Mouse (Mus musculus) NIH3T3 (cell line): ENCODE measurements around the gene Hmmr.
"Not testable (repeated sequence)": the region's sequence is repeated elsewhere in the genome, so short reads cannot be mapped to it uniquely, and the experiment has no call there.

Source experiments
- DNase-seq: peaks from one replicate; pipeline ENCODE4 v3.0.0-alpha.2; 2012; ENCODE audit warnings: low read depth

The Hmmr gene

GRCm38 (mm10) chr11:40733339-40734174 lies at the start of gene Hmmr, which contains the start of gene Nudcd2:
Gene Hmmr (minus strand): TSS chr11:40733422.
Gene Nudcd2 (plus strand): TSS chr11:40733667.
- DNase-seq = peak; percentile 98

GRCm38 (mm10) chr11:40781857-40782256 lies 48.6 kb upstream of the Hmmr start:
- DNase-seq = no peak

- DNase-seq = peak; percentile 81
Measured at GRCm38 (mm10) chr11:40775315-40776269, 42.4 kb upstream of the Hmmr start.

DNA sequence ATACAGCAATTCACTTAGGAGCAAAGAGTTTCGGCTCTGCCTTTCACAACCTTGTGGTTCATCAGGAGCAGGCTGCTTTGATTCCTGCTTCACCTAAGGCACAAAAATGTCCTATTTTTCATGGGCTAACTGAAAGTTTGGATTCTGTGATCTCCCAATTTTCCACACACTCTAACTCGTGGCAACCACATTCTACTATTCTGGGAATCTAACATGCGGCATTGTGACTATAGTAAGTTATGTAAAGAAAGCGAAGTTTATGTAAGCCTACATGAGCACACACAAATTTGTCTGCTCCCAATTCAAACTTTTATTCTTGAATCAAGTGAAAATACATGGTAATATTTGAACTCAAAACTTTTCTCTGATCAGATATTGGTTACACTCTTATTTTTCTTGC lies 31.5 kb upstream of the Hmmr start:
- DNase-seq = no peak

DNA sequence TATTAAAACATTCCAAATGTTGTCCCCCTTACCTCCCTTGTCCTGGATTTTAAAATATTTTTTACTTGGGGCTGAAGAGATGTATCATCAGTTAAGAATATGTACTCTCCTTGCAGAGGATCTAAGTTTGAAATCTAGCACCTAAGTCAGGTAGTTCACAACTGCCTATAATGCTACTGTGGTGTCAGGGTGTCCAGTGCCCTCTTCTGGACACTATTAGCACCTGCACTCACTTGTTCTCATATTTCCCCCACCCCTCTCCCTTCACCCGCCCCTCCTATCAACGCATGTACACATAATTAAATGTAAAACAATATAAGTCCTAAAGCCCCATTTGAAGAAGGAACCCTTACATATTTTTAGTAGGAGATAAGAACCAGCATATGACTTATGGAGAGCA lies 30.2 kb upstream of the Hmmr start:
- DNase-seq = peak; percentile 51

DNA sequence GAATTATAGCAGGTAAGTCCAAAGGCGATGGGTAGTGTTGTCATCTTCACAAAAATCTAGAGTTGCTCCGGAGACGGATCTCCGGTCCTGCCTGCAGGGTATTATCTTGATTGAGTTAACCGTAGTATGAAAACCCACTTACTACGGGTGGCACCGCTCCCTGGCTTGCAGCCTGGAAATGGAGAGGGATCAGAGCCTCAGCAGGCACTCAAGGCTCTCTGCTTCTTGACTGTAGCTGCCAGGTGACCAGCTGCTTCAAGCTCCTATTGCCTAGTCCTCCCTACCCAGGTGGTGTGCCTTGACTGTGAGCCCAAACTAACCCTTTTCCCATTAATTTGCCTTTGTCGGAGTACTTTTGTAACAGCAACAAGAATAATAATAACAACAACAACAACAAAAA lies 26.7 kb upstream of the Hmmr start:
- no peak for DNase-seq

DNA sequence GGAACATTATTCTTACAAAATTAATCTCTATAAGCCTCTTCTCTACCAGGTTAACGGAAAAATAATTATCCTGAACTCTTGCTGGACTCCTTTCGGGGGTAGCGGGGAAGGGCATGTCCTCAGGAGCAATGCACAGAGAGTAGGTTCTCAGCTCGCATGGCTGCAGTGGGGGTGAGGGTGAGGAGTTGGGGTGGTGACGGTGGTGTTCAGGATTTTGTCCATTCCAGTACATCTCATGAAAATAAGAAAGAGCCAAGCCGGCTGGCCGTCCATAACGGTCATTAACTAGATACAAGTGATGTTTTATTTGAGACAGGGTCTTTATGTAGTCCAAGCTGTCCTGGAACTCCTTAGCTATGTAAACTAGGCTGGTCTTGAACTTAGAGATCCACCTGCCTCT lies 22.7 kb upstream of the Hmmr start:
- no peak for DNase-seq

DNA sequence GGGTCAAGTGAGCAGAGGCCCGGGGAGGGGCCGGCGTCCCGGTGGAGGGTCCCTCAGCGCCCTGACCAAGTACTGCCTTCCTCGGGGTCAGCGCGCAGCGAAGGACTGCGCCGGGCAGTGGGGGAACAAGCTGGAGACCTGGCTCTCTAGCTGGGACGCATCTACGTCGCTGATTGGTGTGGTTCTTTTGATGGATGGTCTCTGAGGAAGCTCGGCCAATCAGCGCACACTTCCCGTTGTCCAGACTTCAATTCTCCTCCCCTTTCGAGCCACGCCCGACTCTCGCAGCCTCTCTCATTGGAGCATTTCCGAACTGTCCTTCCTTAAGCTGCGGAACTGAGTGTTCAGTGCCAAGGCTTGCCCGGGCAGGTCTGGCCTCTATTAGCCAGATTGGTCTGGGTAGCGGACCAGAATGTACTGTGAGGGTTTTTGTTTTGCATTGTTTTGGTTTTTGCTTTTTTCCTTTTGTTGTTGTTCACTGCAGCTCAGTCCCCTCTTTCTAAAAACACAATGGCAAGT lies 21.9 kb upstream of the Hmmr start, which contains the start of gene Ccng1:
Gene Ccng1 (minus strand): TSS at position 203 of the 519 bp plus-strand sequence.
- DNase-seq = peak; percentile 97

DNA sequence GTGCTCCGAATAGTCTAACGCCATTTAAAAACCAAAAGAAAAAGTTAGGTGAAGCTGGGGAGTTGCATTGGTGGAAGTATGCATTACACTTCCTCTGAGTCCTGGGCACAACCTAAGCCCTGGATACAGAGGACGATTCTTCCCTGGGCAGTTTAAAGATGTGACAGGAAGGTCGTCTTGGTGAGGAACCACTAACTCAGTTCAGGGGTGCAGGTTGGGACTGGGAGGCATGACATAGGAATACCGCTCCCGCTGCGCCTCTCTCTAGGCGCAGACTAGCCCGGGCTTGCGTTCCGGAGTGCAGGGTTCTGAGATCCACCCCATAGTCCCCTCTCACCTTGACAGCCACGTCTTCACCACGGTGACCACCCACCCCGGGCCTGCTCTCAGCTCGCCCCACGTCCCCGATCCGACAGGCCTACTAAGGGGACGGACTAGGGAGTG lies 21.5 kb upstream of the Hmmr start:
- no peak for DNase-seq

DNA sequence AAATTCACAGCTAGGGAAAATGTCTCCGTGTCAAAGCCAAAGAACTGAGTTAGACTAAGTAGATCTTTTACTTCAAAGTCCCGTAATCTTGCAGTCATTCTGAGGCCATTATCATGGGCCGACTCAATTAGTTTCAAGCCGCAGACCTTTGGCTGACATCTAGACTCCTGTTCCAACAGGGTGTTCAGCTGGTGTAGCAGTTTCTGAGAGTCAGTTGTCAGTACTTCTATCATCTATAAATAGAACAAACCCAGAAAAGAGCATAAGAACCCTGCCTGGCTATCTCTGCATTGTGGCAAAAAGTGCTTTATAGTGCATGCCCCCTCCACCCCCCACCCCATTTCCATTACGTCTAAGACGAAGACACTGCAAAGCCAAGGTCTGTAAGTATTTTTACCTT lies 20.6 kb upstream of the Hmmr start:
- DNase-seq = no peak

DNA sequence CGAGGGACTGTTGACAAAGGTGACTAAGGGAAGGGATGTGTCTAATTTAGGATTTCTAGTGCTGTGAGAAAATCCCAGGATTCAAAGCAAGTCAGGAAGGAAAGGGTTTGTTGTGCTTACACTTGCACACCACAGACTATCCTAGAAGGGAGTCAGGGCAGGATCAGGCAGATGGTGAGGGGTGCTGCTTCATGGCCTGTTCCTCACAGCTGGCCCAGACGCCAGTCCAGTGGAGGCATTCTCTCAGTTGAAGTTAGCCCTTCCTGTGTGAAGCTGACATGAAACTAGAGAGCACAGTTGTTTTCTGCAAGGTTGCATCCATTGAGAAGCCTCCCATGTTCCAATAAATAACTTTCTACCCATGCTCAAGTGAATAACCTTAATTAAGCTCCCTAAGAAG lies 14.5 kb upstream of the Hmmr start:
- no peak for DNase-seq

DNA sequence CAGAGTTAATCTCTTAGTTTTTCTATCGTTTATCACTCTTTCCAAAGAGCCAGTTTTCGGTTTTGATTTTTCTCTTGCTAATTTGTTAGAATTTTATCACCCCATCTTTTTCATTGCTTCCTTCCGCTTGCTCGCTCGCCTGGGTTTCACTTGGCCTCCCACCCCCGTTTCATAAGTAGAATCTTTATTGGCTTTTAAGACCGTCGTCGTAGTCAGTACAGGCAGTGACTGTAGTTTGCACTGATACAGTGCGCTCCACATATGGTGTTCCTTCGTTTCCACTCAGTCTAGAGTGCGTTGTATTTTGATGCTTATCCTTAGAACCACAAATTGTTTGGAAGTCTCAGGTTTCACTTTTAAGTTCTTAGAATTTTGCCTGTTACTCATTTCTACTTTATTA lies 13.1 kb upstream of the Hmmr start:
- DNase-seq = no peak

- no peak for DNase-seq
Measured at GRCm38 (mm10) chr11:40744348-40744747, 11.1 kb upstream of the Hmmr start.

GRCm38 (mm10) chr11:40741605-40742262 lies 8.5 kb upstream of the Hmmr start:
- DNase-seq = no peak

GRCm38 (mm10) chr11:40737369-40737768 lies 4.1 kb upstream of the Hmmr start:
- no peak for DNase-seq

GRCm38 (mm10) chr11:40734251-40734752 lies 1.1 kb upstream of the Hmmr start:
- peak; percentile 28 for DNase-seq

DNA sequence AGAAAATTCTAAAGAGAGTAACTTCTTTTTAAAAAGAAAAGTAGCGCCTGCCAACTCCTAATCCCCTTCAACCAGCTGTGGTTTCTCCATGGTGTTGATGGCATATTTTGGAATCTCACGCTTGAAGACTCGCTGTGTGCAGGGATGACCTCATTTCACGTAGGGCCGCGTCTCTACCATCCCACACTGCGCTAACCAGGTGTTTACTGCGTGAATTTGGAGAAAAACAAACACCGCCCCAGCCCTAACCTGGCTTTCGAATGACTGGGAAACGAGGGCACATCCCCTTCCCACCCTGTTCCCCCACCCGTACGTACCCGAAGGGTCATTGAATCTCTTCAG lies 254 bp downstream of the Hmmr start:
- DNase-seq = no peak

DNA sequence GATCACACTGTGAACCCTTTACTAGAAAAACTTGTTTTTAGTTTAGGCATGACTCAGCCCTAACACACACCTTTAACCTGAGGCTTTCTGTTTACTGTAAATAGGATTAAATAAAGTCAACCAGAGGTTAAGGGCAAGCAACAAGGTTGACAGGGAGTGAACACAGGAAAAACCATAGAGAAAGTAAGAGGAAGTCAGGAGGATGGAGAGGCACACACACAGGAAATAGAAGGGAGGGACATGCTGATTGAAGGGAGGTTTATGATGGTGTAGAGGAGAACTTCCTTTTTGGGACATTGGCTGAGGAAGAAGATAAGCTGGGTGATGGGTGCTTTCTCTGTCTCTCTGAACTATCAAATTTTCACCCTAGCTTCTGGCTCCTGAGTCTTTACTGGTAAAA lies 14.9 kb downstream of the Hmmr start:
- no peak for DNase-seq

- peak; percentile 40 for DNase-seq
Measured at GRCm38 (mm10) chr11:40715524-40715923, 17.7 kb downstream of the Hmmr start.

- no peak for DNase-seq
Measured at GRCm38 (mm10) chr11:40713858-40714257, 19.4 kb downstream of the Hmmr start.

DNA sequence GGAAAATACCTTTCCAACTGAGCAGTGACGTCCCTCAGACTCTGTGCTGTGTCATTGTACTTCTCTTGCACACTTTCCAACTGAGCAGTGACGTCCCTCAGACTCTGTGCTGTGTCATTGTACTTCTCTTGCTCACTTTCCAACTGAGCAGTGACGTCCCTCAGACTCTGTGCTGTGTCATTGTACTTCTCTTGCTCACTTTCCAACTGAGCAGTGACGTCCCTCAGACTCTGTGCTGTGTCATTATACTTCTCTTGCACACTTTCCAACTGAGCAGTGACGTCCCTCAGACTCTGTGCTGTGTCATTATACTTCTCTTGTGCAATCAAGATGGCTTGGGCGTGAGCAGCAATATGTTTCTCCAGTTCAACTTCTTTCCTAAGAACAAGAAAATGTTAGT lies 23.3 kb downstream of the Hmmr start:
- not testable (repeated sequence) for DNase-seq

DNA sequence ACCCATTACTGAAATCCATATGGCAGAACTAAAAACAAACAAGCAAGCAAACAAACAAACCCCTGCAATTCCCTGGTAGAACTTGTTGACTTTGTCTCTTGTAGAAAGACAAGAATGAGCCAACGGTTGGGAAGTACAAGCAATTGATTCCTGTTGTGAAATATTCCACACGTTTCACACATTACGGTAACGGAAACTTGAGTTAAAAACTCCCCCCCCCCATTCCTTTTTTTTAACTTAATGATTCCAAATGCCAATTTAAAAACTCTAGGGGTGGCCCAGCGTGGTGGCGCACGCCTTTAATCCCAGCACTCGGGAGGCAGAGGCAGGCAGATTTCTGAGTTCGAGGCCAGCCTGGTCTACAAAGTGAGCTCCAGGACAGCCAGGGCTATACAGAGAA lies 38.1 kb downstream of the Hmmr start, which contains the start of gene Mat2b:
Gene Mat2b (minus strand): TSS at position 101 of the 400 bp plus-strand sequence.
- DNase-seq = no peak
